Mouse (Mus musculus) bone marrow macrophage, adult 2 months (primary cell): ENCODE measurements at regions not wholly inside any gene's neighbourhood (a gene's known extent, or its start where the extent isn't known, plus 50 kb on each side); places are given as distances from the start of the nearest gene placed in this dataset.

Experiments
- CTCF ChIP-seq: IDR thresholded peaks from 2 replicates; pipeline ENCODE4 v1.5.1; 2012; ENCODE audit warnings: low read depth, mild to moderate bottlenecking, low read length, moderate library complexity
- POLR2A ChIP-seq: IDR thresholded peaks from 2 replicates; pipeline ENCODE4 v1.6.1; 2012; ENCODE audit warnings: mild to moderate bottlenecking, low read depth, low read length, borderline replicate concordance

- TF ChIP-seq POLR2A, result no peak
- TF ChIP-seq CTCF, result no peak
These were observed 158.6 kb downstream of the Ndfip2 start for GRCm38 (mm10) chr14:105416964-105417363.
